Mouse (Mus musculus) myocyte (in vitro differentiated cells): Measurements from ENCODE around the gene AI661453.

Experiments
- CEBPB ChIP-seq: IDR thresholded peaks from 2 replicates; pipeline ENCODE4 v1.6.1; 2011; ENCODE audit warnings: mild to moderate bottlenecking, moderate library complexity; ENCODE audit not compliant: poor library complexity, insufficient read depth, severe bottlenecking
- E2F4 ChIP-seq: IDR thresholded peaks from one replicate; pipeline ENCODE4 v1.6.1; 2011; ENCODE audit warnings: mild to moderate bottlenecking, control low read depth, moderate library complexity; ENCODE audit not compliant: insufficient read depth
- MAX ChIP-seq: IDR thresholded peaks from one replicate; pipeline ENCODE4 v1.6.1; 2011; ENCODE audit warnings: low read depth, mild to moderate bottlenecking, control low read depth
- MYOD1 ChIP-seq, 3 experiments: IDR thresholded peaks; one replicate each; pipeline ENCODE4 v1.6.1; 2011; ENCODE audit warnings: control low read depth in 2 of 3, low read depth in 2 of 3, mild to moderate bottlenecking in 2 of 3, moderate library complexity in 1 of 3; ENCODE audit not compliant: insufficient read length in 2 of 3, control insufficient read depth in 1 of 3
- MYOG ChIP-seq, 3 experiments: IDR thresholded peaks; one replicate each; pipeline ENCODE4 v1.6.1; 2011; ENCODE audit warnings: control low read depth in 2 of 3, low read depth in 2 of 3, mild to moderate bottlenecking in 2 of 3; ENCODE audit not compliant: insufficient read length in 2 of 3, control insufficient read depth in 1 of 3, insufficient read depth in 1 of 3
- POLR2A ChIP-seq: IDR thresholded peaks from one replicate; pipeline ENCODE4 v1.6.1; 2011; ENCODE audit warnings: low read depth, mild to moderate bottlenecking, control low read depth, moderate library complexity; ENCODE audit not compliant: insufficient read length
- REST ChIP-seq: IDR thresholded peaks from one replicate; pipeline ENCODE4 v1.6.1; 2011; ENCODE audit warnings: mild to moderate bottlenecking, control low read depth, moderate library complexity; ENCODE audit not compliant: insufficient read depth, insufficient read length
- TCF12 ChIP-seq: IDR thresholded peaks from one replicate; pipeline ENCODE4 v1.6.1; 2011; ENCODE audit warnings: mild to moderate bottlenecking, control low read depth; ENCODE audit not compliant: poor library complexity, insufficient read depth, severe bottlenecking
- USF1 ChIP-seq: IDR thresholded peaks from one replicate; pipeline ENCODE4 v1.6.1; 2011; ENCODE audit warnings: low read depth, mild to moderate bottlenecking, control low read depth, moderate library complexity

GRCm38 (mm10) chr17:47440359-47440890, 4.0 kb downstream of the AI661453 start:
- TF ChIP-seq POLR2A (no peak), E2F4 (no peak), MAX (no peak), TCF12 (no peak), MYOD1 (IDR thresholded peaks at IDR 0.05; ENCODE audit: control insufficient read depth in 1 of 3, insufficient read length in 2 of 3, low read depth in 2 of 3) (no peak), CEBPB (no peak), USF1 (no peak), MYOG (IDR thresholded peaks at IDR 0.05; ENCODE audit: control insufficient read depth in 1 of 3, insufficient read depth in 1 of 3, insufficient read length in 2 of 3, low read depth in 2 of 3) (no peak), REST (no peak)
